Mouse (Mus musculus) ES-E14 (cell line): ENCODE measurements at regions not wholly inside any gene's neighbourhood (a gene's known extent, or its start where the extent isn't known, plus 50 kb on each side); places are given as distances from the start of the nearest gene placed in this dataset.

ENCODE experiments used
- DNase-seq: peaks from one replicate; pipeline ENCODE4 v3.0.0-alpha.2; 2013; ENCODE audit warnings: low read depth, low spot score
- H3K27ac ChIP-seq: 2 replicates; pipeline ENCODE4 v1.5.1; 2012; ENCODE audit warnings: low read depth, mild to moderate bottlenecking, low read length, moderate library complexity, mixed read lengths; ENCODE audit not compliant: poor library complexity, insufficient read depth, severe bottlenecking
- H3K36me3 ChIP-seq: 2 replicates; pipeline ENCODE4 v1.6.1; 2012; ENCODE audit warnings: mild to moderate bottlenecking, low read length, moderate library complexity, mixed read lengths; ENCODE audit not compliant: control insufficient read depth, poor library complexity, insufficient read depth, severe bottlenecking
- H3K4me1 ChIP-seq, 2 experiments: fragments of 150-350 bp in 1 of 2; sonication (generic) in 1 of 2; 2 replicates each; pipeline ENCODE4 v1.6.1; 2012; ENCODE audit warnings: low read length in 2 of 2, mild to moderate bottlenecking in 1 of 2, mixed read lengths in 1 of 2; ENCODE audit not compliant: control insufficient read depth in 2 of 2, insufficient read depth in 2 of 2, poor library complexity in 1 of 2
- H3K4me3 ChIP-seq, 2 experiments: fragments of 150-350 bp in 1 of 2; sonication (generic) in 1 of 2; 2 replicates each; pipeline ENCODE4 v1.5.1; 2012; ENCODE audit warnings: low read length in 2 of 2, low read depth in 1 of 2, mild to moderate bottlenecking in 1 of 2, mixed read lengths in 1 of 2; ENCODE audit not compliant: insufficient read depth in 1 of 2, poor library complexity in 1 of 2, severe bottlenecking in 1 of 2
- H3K9ac ChIP-seq: 2 replicates; pipeline ENCODE4 v1.6.1; 2012; ENCODE audit warnings: low read depth, mild to moderate bottlenecking, low read length, mixed read lengths; ENCODE audit not compliant: poor library complexity, insufficient read depth, severe bottlenecking
- H3K9me3 ChIP-seq: fragments of 150-350 bp; sonication (generic); 2 replicates; pipeline ENCODE4 v1.6.1; 2012; ENCODE audit warnings: low read depth, mild to moderate bottlenecking, low read length; ENCODE audit not compliant: control insufficient read depth, insufficient read depth
- CHD2 ChIP-seq: IDR thresholded peaks from 2 replicates; pipeline ENCODE4 v1.6.1; 2014; ENCODE audit warnings: mild to moderate bottlenecking, low read depth, low read length, inconsistent platforms
- HCFC1 ChIP-seq: IDR thresholded peaks from 2 replicates; pipeline ENCODE4 v1.6.1; 2012; ENCODE audit warnings: low read length, inconsistent platforms, borderline replicate concordance; ENCODE audit not compliant: insufficient read depth
- MAFK ChIP-seq: IDR thresholded peaks from 2 replicates; pipeline ENCODE4 v1.6.1; 2014; ENCODE audit warnings: mild to moderate bottlenecking, low read depth, low read length, inconsistent platforms; ENCODE audit not compliant: insufficient read depth
- ZC3H11A ChIP-seq: IDR thresholded peaks from 2 replicates; pipeline ENCODE4 v1.6.1; 2012; ENCODE audit warnings: low read depth, mild to moderate bottlenecking, inconsistent platforms, low read length, borderline replicate concordance
- ZNF384 ChIP-seq: IDR thresholded peaks from 2 replicates; pipeline ENCODE4 v1.6.1; 2012; ENCODE audit warnings: low read depth, low read length, inconsistent platforms
- in situ Hi-C, 2 experiments: fragments of 600-800 bp; cut with MboI; formaldehyde crosslinking; loops; one replicate each; pipeline ENCODE4 v1.15.1; 2025; ENCODE audit warnings: low sequenced_read_pairs in 2 of 2, inconsistent platforms in 1 of 2; ENCODE audit not compliant: unreplicated experiment in 2 of 2

DNA sequence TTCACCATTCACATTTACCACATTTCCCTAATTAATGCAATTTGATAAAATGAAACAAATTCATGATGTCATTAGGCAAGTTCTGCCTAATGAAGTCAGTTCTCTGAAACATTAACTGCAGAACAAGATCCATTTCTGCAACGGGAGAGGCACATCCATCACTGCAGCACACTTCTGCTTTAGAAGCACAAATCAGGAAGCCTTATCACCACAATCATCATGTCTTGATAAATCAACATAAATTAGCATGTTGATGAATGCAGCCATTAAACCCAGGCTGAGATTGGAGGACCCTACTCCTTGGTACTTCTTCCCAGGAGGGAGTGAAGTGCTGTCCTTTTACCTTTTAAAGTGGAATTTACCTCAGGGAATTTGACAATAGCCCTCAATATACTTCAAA is 1195.4 kb downstream of the Defb40 start:
- Histone ChIP-seq H3K27ac (no peak overlapping the region), H3K4me1 (no peaks in the 10 kb centered on the region), H3K9me3 (no peaks in the 10 kb centered on the region), H3K4me3 (no peak overlapping the region), H3K36me3 (no peaks in the 10 kb centered on the region), H3K9ac (no peak overlapping the region)
- DNase-seq: no peak
- TF ChIP-seq MAFK (no peak), ZNF384 (no peak), HCFC1 (no peak), ZC3H11A (no peak), CHD2 (no peak)
- in situ Hi-C loops: no loop called here

DNA sequence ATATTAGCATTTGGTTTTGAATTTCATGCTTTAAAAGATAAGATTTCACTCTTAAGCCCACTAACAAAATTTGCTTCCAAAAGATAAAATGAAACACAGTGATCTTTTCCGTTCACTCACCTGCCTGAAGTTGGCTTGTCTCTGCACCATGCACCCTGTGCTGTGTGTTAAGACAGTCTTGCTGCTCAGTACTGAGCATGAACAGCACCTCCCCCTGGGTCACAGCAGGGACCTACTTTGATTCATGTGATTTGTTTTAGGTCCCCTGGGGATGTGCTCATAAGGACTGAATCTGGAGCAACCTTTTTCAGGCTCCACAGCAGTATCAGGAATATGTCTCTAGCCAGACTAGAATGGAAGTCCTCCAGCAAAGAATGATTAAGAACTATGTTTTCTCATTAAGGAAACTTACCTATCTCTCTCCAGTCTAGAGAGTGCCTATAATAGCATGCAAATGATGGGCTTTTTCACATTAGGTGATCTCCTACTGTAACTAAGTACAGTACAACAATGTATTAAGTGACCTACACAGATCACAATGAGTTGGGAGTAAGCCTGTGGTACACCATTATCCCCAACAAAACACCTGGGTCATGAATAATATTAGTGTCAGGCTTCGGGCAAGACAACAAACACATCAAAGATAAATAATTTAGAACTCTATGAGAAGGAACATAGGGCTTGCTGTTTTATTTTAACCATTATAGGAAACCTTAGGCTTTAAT is 1196.3 kb downstream of the Defb40 start:
- no peak overlapping the region for H3K9ac ChIP-seq
- H3K27ac ChIP-seq: no peak overlapping the region
- no peak overlapping the region for H3K4me3 ChIP-seq
- DNase-seq: no peak
- H3K4me1 ChIP-seq: no peaks in the 10 kb centered on the region
- TF ChIP-seq HCFC1 (no peak), ZC3H11A (no peak), MAFK (no peak), ZNF384 (no peak), CHD2 (no peak)
- no peaks in the 10 kb centered on the region for H3K36me3 ChIP-seq
- in situ Hi-C loops: no loop called here
- no peaks in the 10 kb centered on the region for H3K9me3 ChIP-seq

GRCm38 (mm10) chr8:17775411-17775810 is 1202.6 kb downstream of the Defb40 start:
- in situ Hi-C loops: no loop called here
- H3K4me1 ChIP-seq: no peaks in the 10 kb centered on the region
- no peaks in the 10 kb centered on the region for H3K36me3 ChIP-seq
- no peak overlapping the region for H3K27ac ChIP-seq
- TF ChIP-seq CHD2 (no peak), ZNF384 (no peak), HCFC1 (no peak), ZC3H11A (no peak), MAFK (no peak)
- H3K4me3 ChIP-seq: no peak overlapping the region
- H3K9ac ChIP-seq: no peak overlapping the region
- DNase-seq: no peak
- H3K9me3 ChIP-seq: no peaks in the 10 kb centered on the region

GRCm38 (mm10) chr8:17773311-17773710 is 1204.7 kb downstream of the Defb40 start:
- no peak overlapping the region for H3K9ac ChIP-seq
- in situ Hi-C loops: no loop called here
- DNase-seq: peak; percentile 20

More at GRCm38 (mm10) chr8:17773311-17773710, 1204.7 kb downstream of the Defb40 start:
- Histone ChIP-seq H3K4me1 (no peaks in the 10 kb centered on the region), H3K4me3 (no peak overlapping the region), H3K9me3 (no peaks in the 10 kb centered on the region), H3K36me3 (no peaks in the 10 kb centered on the region), H3K27ac (no peak overlapping the region)
- TF ChIP-seq ZNF384: no peak
- TF ChIP-seq HCFC1: no peak
- TF ChIP-seq MAFK: no peak
- no peak for TF ChIP-seq CHD2
- no peak for TF ChIP-seq ZC3H11A
